Mouse (Mus musculus) right cerebral cortex, postnatal 36 days (tissue): ENCODE results near the gene Dars.
"Not testable (repeated sequence)": the region's sequence is repeated elsewhere in the genome, so short reads cannot be mapped to it uniquely, and the experiment has no call there.

ENCODE experiments used
- DNase-seq, 2 experiments: peaks; one replicate each; pipeline ENCODE4 v3.0.0; 2022; ENCODE audit warnings: low spot score in 2 of 2, mixed read lengths in 1 of 2

Dars gene

GRCm38 (mm10) chr1:128344232-128344631, 72.9 kb downstream of the Dars start:
- DNase-seq = no peak

DNA sequence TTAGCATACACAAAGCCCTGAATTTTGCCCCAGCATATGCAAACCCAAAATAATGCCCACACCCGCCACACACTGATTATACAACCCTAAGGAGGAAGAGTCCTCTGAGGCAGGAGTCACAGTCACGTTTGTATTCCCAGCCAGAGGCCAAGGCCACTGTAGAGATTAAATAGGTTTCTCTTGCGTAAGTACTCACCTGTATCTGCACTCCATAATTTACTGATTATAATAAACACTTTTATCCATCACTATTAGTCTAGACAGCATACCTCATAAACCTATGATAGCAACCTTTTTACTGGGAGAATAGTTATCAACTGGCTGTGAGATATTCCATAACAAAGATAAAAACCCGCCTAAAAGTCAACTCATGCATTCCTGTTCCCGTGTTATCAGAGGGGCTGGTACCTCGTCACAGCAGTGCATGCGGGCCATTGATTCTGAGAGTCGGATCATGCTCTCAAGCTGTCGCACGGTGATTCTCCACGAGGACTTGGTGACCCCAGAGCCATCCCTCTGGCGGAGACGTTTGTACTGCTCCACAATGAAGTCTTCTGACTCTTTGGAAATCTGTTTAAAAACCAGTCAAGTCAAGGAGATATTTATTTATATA, 79.4 kb downstream of the Dars start:
- no peak for DNase-seq

DNA sequence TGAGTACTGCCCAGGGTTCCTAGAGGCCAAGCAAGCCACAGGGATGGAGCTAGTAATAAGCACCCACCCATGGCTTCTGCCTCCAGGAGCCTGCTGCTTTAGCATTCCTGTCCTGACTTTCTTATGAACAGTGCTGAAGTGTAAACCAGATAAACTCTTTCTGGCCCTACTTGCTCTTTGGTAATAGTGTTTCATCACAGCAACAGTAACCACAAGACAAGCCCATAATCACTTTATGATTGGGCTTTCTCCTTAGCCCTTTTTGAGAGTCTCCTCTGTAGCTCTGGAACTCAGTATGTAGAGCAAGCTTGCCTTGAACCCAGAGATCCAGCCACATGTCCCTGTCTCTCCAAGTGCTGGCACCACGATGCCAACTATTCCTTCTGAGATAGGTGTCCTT, 86.9 kb downstream of the Dars start:
- DNase-seq = no peak

- no peak for DNase-seq
Observed at GRCm38 (mm10) chr1:128328218-128328617, 89.0 kb downstream of the Dars start, which contains the start of gene Lct. Gene Lct (minus strand): TSS chr1:128328318.

DNA sequence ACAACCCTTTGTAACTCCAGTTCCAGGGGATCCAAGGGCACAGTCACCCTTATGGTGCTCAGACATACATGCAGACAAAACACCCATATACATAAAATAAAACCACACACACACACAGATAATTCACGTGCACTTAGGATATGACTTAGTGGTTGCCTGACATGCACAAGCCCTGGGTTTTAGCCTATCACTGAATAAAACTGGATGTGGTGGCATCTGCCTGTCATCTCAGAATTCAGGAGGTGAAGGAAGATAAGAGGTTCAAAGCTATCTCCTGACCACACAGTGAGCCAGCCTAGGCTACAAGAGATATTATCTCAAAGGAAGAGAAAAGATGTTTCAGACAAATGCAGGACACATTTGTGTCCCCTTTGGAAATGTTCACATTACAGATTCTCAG, 90.0 kb downstream of the Dars start:
- no peak for DNase-seq

DNA sequence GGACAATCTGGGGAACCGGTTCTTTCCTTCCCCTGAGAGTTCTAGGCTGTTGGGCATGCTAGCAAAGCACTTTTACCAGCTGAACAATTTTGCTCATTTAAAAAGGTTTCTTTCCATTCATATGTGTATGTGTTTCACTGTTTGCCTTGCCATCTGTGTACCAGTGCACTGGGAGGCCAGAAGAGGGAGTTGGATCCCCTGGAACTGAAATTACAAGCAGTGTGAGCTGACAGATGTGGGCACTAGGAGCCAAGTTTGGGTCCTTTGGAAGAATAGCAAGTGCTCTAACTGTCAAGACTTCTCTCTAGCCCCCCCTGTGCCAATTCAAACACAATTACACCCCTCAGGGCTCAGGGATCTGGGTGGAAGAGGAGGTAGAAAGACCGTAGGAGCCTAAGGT, 92.4 kb downstream of the Dars start:
- DNase-seq = no peak

DNA sequence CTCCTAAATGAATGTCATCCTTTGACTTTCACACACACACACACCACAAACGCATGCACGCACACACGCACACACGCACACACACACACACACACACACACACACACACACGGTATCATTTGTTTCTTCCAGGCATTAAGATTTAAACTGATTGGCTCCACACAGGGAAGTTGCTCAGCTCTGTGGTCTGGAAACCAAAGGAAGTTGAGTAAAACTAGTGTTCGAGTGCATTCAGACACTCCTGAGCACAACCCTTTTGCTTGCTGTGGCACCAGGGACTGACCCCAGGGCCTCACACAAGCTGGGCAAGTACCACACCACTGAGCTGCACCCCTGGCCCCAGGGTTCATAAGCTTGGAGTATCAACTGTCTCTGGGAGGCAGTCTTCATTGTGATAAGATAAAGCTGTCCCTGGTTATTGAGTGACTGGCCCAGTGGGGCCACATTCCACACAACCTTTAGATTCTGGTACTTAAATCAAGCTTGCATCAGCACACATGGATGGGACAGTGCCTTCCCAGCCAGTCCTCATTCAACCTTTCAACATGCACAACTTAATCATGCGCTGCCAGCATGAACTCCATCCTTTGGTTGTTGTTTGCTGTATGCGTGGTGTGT, 94.0 kb downstream of the Dars start:
- no peak for DNase-seq

- DNase-seq = not testable (repeated sequence)
Observed at GRCm38 (mm10) chr1:128319266-128319665, 97.9 kb downstream of the Dars start.

- DNase-seq = no peak
Observed at GRCm38 (mm10) chr1:128314665-128315064, 102.5 kb downstream of the Dars start.
